Mouse (Mus musculus): ENCODE measurements around the gene Mbnl2.

GRCm38 (mm10) chr14:120322041-120322440 lies 46.6 kb downstream of the Mbnl2 start:
- no peak for TF ChIP-seq POLR2A (IDR thresholded peaks at IDR 0.05; ENCODE audit: insufficient read depth, low read length)
- TF ChIP-seq CTCF (IDR thresholded peaks at IDR 0.05; ENCODE audit: low read depth, low read length): no peak

Data from ES-Bruce4 (cell line).